Mouse (Mus musculus): ENCODE data around the gene Emilin3. TPM values are rescaled to one million over a fixed set of nuclear protein-coding genes. Genes with fewer than 3 reads are reported as not detected.
A peak's percentile ranks its signal among the peaks of the same experiment; 100 is the strongest.

Gene Emilin3
- polyA plus RNA-seq, 1 experiment from 2014 or later, result 27.0 TPM

DNA sequence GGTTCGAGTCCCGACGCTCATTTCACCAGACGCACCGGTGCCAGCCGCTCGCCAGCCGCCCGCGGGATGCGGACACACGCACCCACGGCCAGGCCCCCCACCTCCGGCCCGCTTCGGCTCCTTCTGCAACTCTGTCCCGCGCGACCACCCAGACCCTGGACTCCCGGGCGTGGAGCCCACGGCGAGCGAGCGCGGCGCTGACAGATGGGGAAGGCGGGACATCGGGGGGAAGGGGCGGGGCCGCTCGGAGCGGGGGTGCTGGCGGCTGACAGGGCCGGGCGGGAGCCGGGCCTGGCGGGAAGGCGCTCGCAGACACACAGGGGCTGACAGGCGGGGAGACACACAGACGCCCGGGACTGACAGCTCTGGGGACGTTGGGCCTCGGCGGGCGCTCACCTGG lies 39.7 kb downstream of the Emilin3 start:
- WGBS, result under 1% methylated on average over 33 of the region's 47 CpGs
- peak overlapping the region; percentile 79 for H3K4me2 ChIP-seq
- ATAC-seq (ENCODE audit: insufficient number of reproducible peaks, insufficient read depth, low FRiP score, low TSS enrichment, low read depth), result peak; percentile 77

DNA sequence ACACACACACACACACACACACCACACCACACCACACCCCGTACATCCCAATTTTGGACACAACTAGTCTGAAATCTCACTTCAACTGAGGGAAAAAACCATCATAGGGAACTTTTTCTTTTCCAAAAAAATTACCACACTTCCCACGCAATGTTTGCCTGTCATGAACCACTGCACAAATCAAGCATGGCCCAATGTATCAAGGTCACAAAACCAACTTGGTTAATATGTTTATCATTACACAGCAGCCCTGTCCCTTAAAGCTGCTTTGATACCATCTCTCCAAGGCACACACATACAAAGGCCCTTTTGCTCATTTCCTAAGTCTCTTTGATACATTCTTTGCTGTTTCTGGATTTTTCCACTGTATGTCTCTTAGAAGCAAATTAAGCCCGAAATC lies 40.8 kb downstream of the Emilin3 start:
- Histone ChIP-seq H3K4me3 (no peak overlapping the region), H3K9me3 (0 out of 2 replicates have a peak, but pooled peaks cover 4% of the 10 kb centered on the region), H3K36me3 (no peaks in the 10 kb centered on the region), H3K4me2 (peak overlapping the region; percentile 7; the same call in 1 of the 2 replicates), H3K27ac (no peak overlapping the region), H3K27me3 (no peaks in the 10 kb centered on the region), H3K4me1 (peaks cover 4% of the 10 kb centered on the region; the same call in 1 of the 2 replicates), H3K9ac (no peak overlapping the region)
- WGBS, result 70% methylated on average over 3 of the region's 3 CpGs
- ATAC-seq (ENCODE audit: insufficient number of reproducible peaks, insufficient read depth, low FRiP score, low TSS enrichment, low read depth), result no peak

More for the DNA sequence above, 39.7 kb downstream of the Emilin3 start:
- peaks cover 4% of the 10 kb centered on the region; the same call in 1 of the 2 replicates for H3K4me1 ChIP-seq
- H3K27me3 ChIP-seq, result no peaks in the 10 kb centered on the region
- peak overlapping the region; percentile 97 for H3K9ac ChIP-seq
- peak overlapping the region; percentile 83 for H3K4me3 ChIP-seq
- no peaks in the 10 kb centered on the region for H3K36me3 ChIP-seq
- 0 out of 2 replicates have a peak, but pooled peaks cover 4% of the 10 kb centered on the region for H3K9me3 ChIP-seq
- H3K27ac ChIP-seq, result peak overlapping the region; percentile 97

GRCm38 (mm10) chr2:160869446-160869845 lies 42.7 kb downstream of the Emilin3 start:
- Histone ChIP-seq H3K4me2 (no peak overlapping the region), H3K9ac (no peak overlapping the region), H3K4me1 (peaks cover 4% of the 10 kb centered on the region; the same call in 1 of the 2 replicates), H3K9me3 (no peaks in the 10 kb centered on the region), H3K4me3 (no peak overlapping the region), H3K27me3 (no peaks in the 10 kb centered on the region), H3K36me3 (no peaks in the 10 kb centered on the region), H3K27ac (no peak overlapping the region)
- WGBS, result 62% methylated on average over 3 of the region's 3 CpGs
- ATAC-seq (ENCODE audit: insufficient number of reproducible peaks, insufficient read depth, low FRiP score, low TSS enrichment, low read depth), result no peak

- WGBS, result 83% methylated on average over 2 of the region's 2 CpGs
- ATAC-seq (ENCODE audit: insufficient number of reproducible peaks, insufficient read depth, low FRiP score, low TSS enrichment, low read depth), result no peak
Measured at GRCm38 (mm10) chr2:160865266-160865665, 46.9 kb downstream of the Emilin3 start.

DNA sequence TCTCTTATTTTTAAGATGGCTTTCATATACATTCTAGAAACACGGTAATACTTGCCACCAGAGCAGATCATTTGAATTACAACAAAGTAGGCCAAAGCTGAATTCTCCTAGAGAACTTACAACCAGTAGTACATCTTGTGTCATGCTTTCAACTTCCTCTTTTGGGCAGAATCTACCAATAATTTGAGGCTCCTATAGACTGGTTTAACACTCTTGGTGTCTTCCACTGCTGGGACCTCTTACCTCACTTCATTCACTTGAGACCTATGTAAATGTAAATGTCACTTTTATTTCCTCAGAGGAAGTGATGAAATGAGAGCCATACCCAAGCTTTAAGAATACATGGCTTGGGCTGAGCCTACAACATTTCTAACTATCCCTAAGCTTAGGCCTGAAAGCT lies 48.0 kb downstream of the Emilin3 start:
- no peaks in the 10 kb centered on the region for H3K27me3 ChIP-seq
- H3K4me3 ChIP-seq, result no peak overlapping the region
- H3K27ac ChIP-seq, result no peak overlapping the region
- H3K9ac ChIP-seq, result no peak overlapping the region
- no peaks in the 10 kb centered on the region for H3K36me3 ChIP-seq
- ATAC-seq (ENCODE audit: insufficient number of reproducible peaks, insufficient read depth, low FRiP score, low TSS enrichment, low read depth), result no peak
- 98% methylated on average over 1 of the region's 1 CpGs for WGBS
- no peaks in the 10 kb centered on the region for H3K9me3 ChIP-seq
- no peak overlapping the region for H3K4me2 ChIP-seq
- H3K4me1 ChIP-seq, result peaks cover 3% of the 10 kb centered on the region; the same call in 1 of the 2 replicates

More at GRCm38 (mm10) chr2:160865266-160865665, 46.9 kb downstream of the Emilin3 start:
- Histone ChIP-seq H3K4me1 (peaks cover 2% of the 10 kb centered on the region; the same call in 1 of the 2 replicates), H3K4me2 (no peak overlapping the region), H3K36me3 (no peaks in the 10 kb centered on the region), H3K9me3 (no peaks in the 10 kb centered on the region), H3K27me3 (no peaks in the 10 kb centered on the region), H3K9ac (no peak overlapping the region), H3K4me3 (no peak overlapping the region), H3K27ac (no peak overlapping the region)

GRCm38 (mm10) chr2:160860363-160860762 lies 51.8 kb downstream of the Emilin3 start:
- ATAC-seq (ENCODE audit: insufficient number of reproducible peaks, insufficient read depth, low FRiP score, low TSS enrichment, low read depth), result no peak
- 61% methylated on average over 1 of the region's 1 CpGs for WGBS
- Histone ChIP-seq H3K4me2 (no peak overlapping the region), H3K9ac (no peak overlapping the region), H3K36me3 (no peaks in the 10 kb centered on the region), H3K9me3 (no peaks in the 10 kb centered on the region), H3K27me3 (no peaks in the 10 kb centered on the region), H3K27ac (no peak overlapping the region), H3K4me1 (peaks cover 3% of the 10 kb centered on the region; the same call in 1 of the 2 replicates), H3K4me3 (no peak overlapping the region)

Other genes with a start within 250 kb of the Emilin3 start
- 63.9 and 64.0 TPM in 2 replicates for gene Plcg1, start 181.0 kb downstream of the Emilin3 start, polyA plus RNA-seq (2015; fragmentation: Nextera tagmentation; extraction: Ambion mirVana)
- gene Zhx3, start 39.3 kb downstream of the Emilin3 start, polyA plus RNA-seq (2015; fragmentation: Nextera tagmentation; extraction: Ambion mirVana), result 12.6 and 12.7 TPM in 2 replicates
- 2.1 and 2.4 TPM in 2 replicates for gene Lpin3, start 31.7 kb downstream of the Emilin3 start, polyA plus RNA-seq (2015; fragmentation: Nextera tagmentation; extraction: Ambion mirVana)
- gene Chd6, start 196.7 kb upstream of the Emilin3 start, polyA plus RNA-seq (2015; fragmentation: Nextera tagmentation; extraction: Ambion mirVana), result 49.9 and 50.1 TPM in 2 replicates